Comparison of ENCODE assay signal across 19 mouse cellular contexts in genomic region chr7:24879620-24880019, GRCm38 (mm10). TPM values are rescaled to one million over a fixed set of nuclear protein-coding genes. Genes with fewer than 3 reads are reported as not detected.
"Had no signal": no experiment of that assay in that cellular context is flagged by ENCODE, and none has a peak within 500 bp of the region (broad histone marks: within the 10 kb centered on the region; RNA-seq: fewer than 3 reads in every experiment).

No protein-coding gene starts in this region.

- H3K4me3 ChIP-seq: left cerebral cortex, adult 2 months; liver, embryonic 13.5 days; lung, embryonic 15.5 days; midbrain, embryonic 15.5 days; neural tube, embryonic 15.5 days had no signal

- H3K9me3 ChIP-seq: liver, embryonic 13.5 days; lung, embryonic 15.5 days; midbrain, embryonic 15.5 days; neural tube, embryonic 15.5 days had no signal

- H3K4me1 ChIP-seq: lung, embryonic 15.5 days; midbrain, embryonic 15.5 days; neural tube, embryonic 15.5 days had no signal

- H3K9ac ChIP-seq: liver, embryonic 13.5 days; liver, postnatal 0 days; lung, embryonic 15.5 days; midbrain, embryonic 15.5 days; neural tube, embryonic 15.5 days had no signal

- H3K27ac ChIP-seq: left cerebral cortex, adult 2 months; liver, embryonic 13.5 days; lung, embryonic 15.5 days; midbrain, embryonic 15.5 days; neural tube, embryonic 15.5 days had no signal

- H3K36me3 ChIP-seq: liver, embryonic 13.5 days; lung, embryonic 15.5 days; midbrain, embryonic 15.5 days; neural tube, embryonic 15.5 days had no signal

- DNase-seq: kidney, adult 18-20 months; kidney, postnatal 14 days; liver; liver, embryonic 13.5 days; liver, postnatal 0 days; spleen, adult 18-20 months; thymus, adult 18-20 months; thymus, postnatal 14 days had no signal

- ATAC-seq: liver, postnatal 0 days; midbrain, embryonic 15.5 days had no signal

- H3K4me2 ChIP-seq: liver, embryonic 13.5 days; lung, embryonic 15.5 days; midbrain, embryonic 15.5 days; neural tube, embryonic 15.5 days had no signal

- H3K27me3 ChIP-seq: lung, embryonic 15.5 days; midbrain, embryonic 15.5 days; neural tube, embryonic 15.5 days had no signal

RNA-seq across cellular contexts. Expression of gene Dmrtc2, which starts 9.8 kb away (rescaled TPM):
- total RNA-seq: layer of hippocampus, postnatal 25 days; left cerebral cortex, adult 2 months; left cerebral cortex, postnatal 14 days; megakaryocyte-erythroid progenitor cell, adult 5-6 weeks had no signal
- polyA plus RNA-seq: kidney, embryonic 14.5 days; limb, embryonic 11.5 days; liver, embryonic 13.5 days; liver, postnatal 0 days; lung, embryonic 15.5 days; stomach, embryonic 14.5 days; urinary bladder, adult 2 months had no signal

RNA-seq across cellular contexts. Expression of gene Lypd4, which starts 9.9 kb away (rescaled TPM):
- total RNA-seq: layer of hippocampus, postnatal 25 days; left cerebral cortex, adult 2 months; left cerebral cortex, postnatal 14 days; megakaryocyte-erythroid progenitor cell, adult 5-6 weeks had no signal
- polyA plus RNA-seq: kidney, embryonic 14.5 days; limb, embryonic 11.5 days; liver, embryonic 13.5 days; liver, postnatal 0 days; lung, embryonic 15.5 days; midbrain, embryonic 15.5 days; neural tube, embryonic 15.5 days; stomach, embryonic 14.5 days; urinary bladder, adult 2 months had no signal

RNA-seq across cellular contexts. Expression of gene Gm9844, which starts 17.6 kb away (rescaled TPM):
- total RNA-seq: left cerebral cortex, postnatal 14 days had no signal
